Mouse (Mus musculus) forebrain, embryonic 11.5 days (tissue): ENCODE measurements around the gene Tmem131. TPM values are rescaled to one million over a fixed set of nuclear protein-coding genes. Genes with fewer than 3 reads are reported as not detected.

Experiments
- ATAC-seq: fragments of 200-750 bp; cut with Nextera tagmentation; replicated peaks from 2 replicates; pipeline ENCODE4 v1.8.0; 2017; ENCODE audit warnings: moderate TSS enrichment; ENCODE audit not compliant: low FRiP score
- DNase-seq: peaks from one replicate; pipeline ENCODE4 v3.0.0-alpha.2; 2017; ENCODE audit warnings: low spot score
- H3K27ac ChIP-seq: fragments of 300-500 bp; sonication (generic); 2 replicates; pipeline ENCODE4 v1.5.1; 2014; ENCODE audit warnings: low read depth, low read length
- H3K27me3 ChIP-seq: fragments of 300-500 bp; sonication (generic); 2 replicates; pipeline ENCODE4 v1.6.1; 2014; ENCODE audit warnings: mild to moderate bottlenecking, low read length, mixed read lengths; ENCODE audit not compliant: control insufficient read depth, insufficient read depth
- H3K36me3 ChIP-seq: fragments of 300-500 bp; sonication (generic); 2 replicates; pipeline ENCODE4 v1.6.1; 2014; ENCODE audit warnings: mild to moderate bottlenecking, low read length, moderate library complexity, mixed read lengths; ENCODE audit not compliant: control insufficient read depth, insufficient read depth
- H3K4me1 ChIP-seq: fragments of 300-500 bp; sonication (generic); replicated peaks from 2 replicates; pipeline ENCODE4 v1.6.1; 2014; ENCODE audit warnings: low read length, mixed read lengths; ENCODE audit not compliant: control insufficient read depth, insufficient read depth
- H3K4me2 ChIP-seq: fragments of 300-500 bp; sonication (generic); 2 replicates; pipeline ENCODE4 v1.6.1; 2014; ENCODE audit warnings: low read depth, mild to moderate bottlenecking, low read length, moderate library complexity, mixed read lengths; ENCODE audit not compliant: severe bottlenecking
- H3K4me3 ChIP-seq: fragments of 300-500 bp; sonication (generic); 2 replicates; pipeline ENCODE4 v1.5.1; 2014; ENCODE audit warnings: low read depth, low read length
- H3K9ac ChIP-seq: fragments of 300-500 bp; sonication (generic); 2 replicates; pipeline ENCODE4 v1.6.1; 2014; ENCODE audit warnings: low read length
- H3K9me3 ChIP-seq: fragments of 300-500 bp; sonication (generic); 2 replicates; pipeline ENCODE4 v1.6.1; 2016; ENCODE audit warnings: low read length, mixed read lengths; ENCODE audit not compliant: control insufficient read depth
- WGBS: fragments of 180-500 bp; shearing (Covaris S2); extraction: QIAGEN DNeasy Blood & Tissue Kit; methylation state at CpG from one replicate; pipeline ENCODE4 v1.1.7; 2014; 5-methylcytosine and 5-hydroxymethylcytosine counted together
- polyA plus RNA-seq: library from polyadenylated mRNA; unstranded; fragments of >200 nt; fragmentation: Nextera tagmentation; extraction: Ambion mirVana; gene quantifications from 2 replicates; pipeline ENCODE4 v1.2.1, GENCODE M21; 2014

Gene Tmem131
- polyA plus RNA-seq, 1 experiment from 2014 or later: 23.3 TPM

DNA sequence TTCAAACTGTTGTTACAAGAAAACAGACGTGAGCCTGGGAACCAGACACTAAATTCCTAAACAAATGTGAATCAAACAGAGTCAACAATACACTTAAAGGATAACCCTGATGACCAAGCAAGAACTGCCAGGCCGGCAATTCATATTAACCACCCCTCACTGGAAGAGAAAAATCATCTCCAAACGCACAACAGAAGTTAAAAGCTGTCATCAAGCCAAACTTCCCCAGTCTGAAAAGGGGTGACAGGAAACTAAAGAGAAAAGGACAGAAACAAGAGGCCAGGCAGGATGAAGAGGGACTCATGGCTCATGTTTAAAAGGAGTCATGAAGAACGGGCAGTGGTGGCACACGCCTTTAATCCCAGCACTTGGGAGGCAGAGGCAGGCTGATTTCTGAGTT is 17.7 kb downstream of the Tmem131 start:
- no peak overlapping the region for H3K9ac ChIP-seq
- no peak overlapping the region for H3K4me3 ChIP-seq
- no peak for ATAC-seq
- H3K4me2 ChIP-seq: no peak overlapping the region
- no peak overlapping the region for H3K27ac ChIP-seq
- WGBS: 83% methylated on average over 5 of the region's 5 CpGs
- H3K27me3 ChIP-seq: no peaks in the 10 kb centered on the region
- no peaks in the 10 kb centered on the region for H3K36me3 ChIP-seq
- no peaks in the 10 kb centered on the region for H3K9me3 ChIP-seq
- H3K4me1 ChIP-seq: 0 out of 2 replicates have a peak, but pooled peaks cover 3% of the 10 kb centered on the region
- no peak for DNase-seq

DNA sequence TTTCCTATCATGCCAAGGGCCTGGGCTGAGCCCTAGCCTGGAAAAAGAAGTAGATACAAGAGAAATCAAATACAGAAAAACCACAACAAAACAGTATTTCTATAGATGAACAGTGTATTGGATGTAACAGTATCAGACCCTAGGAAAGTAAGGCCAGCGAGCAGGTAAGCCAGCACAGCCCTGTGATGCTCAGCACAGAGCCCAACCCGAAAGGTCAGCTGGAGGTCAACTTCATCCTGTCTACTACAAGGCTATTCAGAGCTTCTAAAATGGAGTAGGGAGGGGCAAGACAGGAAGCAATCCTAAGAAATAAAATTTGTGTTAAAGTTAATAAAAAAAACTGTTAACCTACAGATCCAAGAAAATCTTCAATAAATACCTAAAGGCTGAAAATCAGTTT is 18.6 kb downstream of the Tmem131 start:
- no peaks in the 10 kb centered on the region for H3K27me3 ChIP-seq
- no peaks in the 10 kb centered on the region for H3K36me3 ChIP-seq
- DNase-seq: no peak
- H3K9me3 ChIP-seq: no peaks in the 10 kb centered on the region
- ATAC-seq: no peak
- H3K4me2 ChIP-seq: no peak overlapping the region
- H3K4me1 ChIP-seq: 0 out of 2 replicates have a peak, but pooled peaks cover 3% of the 10 kb centered on the region
- H3K9ac ChIP-seq: no peak overlapping the region
- H3K4me3 ChIP-seq: no peak overlapping the region
- WGBS: 84% methylated on average over 2 of the region's 2 CpGs
- no peak overlapping the region for H3K27ac ChIP-seq

DNA sequence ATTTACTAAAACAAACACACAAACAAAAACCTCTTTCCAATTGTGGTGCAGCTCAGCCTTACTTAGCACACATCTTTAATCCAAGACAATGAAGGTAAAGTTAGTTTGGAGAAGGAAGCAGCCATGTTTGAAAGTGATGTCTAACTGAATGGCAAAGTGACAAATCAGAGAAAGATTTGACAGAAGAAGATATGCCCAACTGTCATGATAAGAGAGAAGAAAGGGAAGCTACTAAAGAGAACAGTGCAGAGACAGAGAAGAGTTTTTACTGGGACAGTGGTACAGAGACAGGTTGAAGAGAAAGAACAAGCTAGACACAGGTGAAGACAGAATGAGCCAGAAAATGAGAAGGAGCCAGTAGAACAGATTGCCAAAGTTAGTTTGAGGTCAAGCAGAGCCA is 19.6 kb downstream of the Tmem131 start:
- no peak overlapping the region for H3K9ac ChIP-seq
- DNase-seq (no peak), ATAC-seq (no peak)
- H3K27ac ChIP-seq: no peak overlapping the region
- no peak overlapping the region for H3K4me3 ChIP-seq
- H3K27me3 ChIP-seq: no peaks in the 10 kb centered on the region
- H3K36me3 ChIP-seq: no peaks in the 10 kb centered on the region
- no peaks in the 10 kb centered on the region for H3K9me3 ChIP-seq
- no peak overlapping the region for H3K4me2 ChIP-seq
- 0 out of 2 replicates have a peak, but pooled peaks cover 3% of the 10 kb centered on the region for H3K4me1 ChIP-seq

DNA sequence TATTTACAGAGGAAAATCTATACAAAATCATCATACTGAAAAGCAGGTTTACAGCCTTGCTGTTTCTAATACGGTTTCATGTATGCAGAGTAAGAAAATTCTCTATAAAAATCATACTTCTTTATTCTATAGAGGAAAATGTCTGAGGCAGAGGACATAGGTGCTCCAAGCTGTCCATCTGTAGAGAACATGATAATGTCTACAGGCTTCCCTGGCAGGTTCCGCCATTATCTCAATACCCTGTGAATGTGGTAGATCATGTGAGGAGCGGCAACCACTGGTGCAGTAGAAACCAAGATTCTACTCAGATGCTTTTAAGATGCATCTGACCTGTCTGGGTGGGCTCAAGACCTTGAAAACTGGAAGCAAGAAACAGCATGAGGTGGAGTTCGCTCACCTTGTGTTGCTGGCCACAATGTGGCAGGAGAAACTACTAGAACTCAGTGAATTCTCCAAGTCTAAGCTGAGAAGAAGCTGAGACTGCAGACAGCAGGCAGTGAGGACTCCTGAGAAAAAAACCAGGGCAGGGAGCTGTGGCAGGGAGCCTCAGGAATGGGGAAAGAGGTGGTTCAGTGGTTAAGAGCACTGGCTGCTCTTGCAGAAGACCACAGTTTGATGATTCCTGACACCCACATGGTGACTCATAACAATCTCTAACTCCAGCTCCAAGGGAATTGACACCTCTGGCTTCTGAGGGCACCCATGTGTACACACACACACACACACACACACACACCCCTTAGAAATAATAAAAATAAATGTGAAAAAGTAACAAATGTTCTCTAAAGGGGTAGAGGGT is 20.6 kb downstream of the Tmem131 start:
- ATAC-seq (no peak), DNase-seq (no peak)
- Histone ChIP-seq H3K27ac (no peak overlapping the region), H3K36me3 (no peaks in the 10 kb centered on the region), H3K9me3 (no peaks in the 10 kb centered on the region), H3K4me3 (no peak overlapping the region), H3K9ac (no peak overlapping the region), H3K4me2 (no peak overlapping the region), H3K4me1 (0 out of 2 replicates have a peak, but pooled peaks cover 3% of the 10 kb centered on the region), H3K27me3 (no peaks in the 10 kb centered on the region)
- 91% methylated on average over 4 of the region's 4 CpGs for WGBS

DNA sequence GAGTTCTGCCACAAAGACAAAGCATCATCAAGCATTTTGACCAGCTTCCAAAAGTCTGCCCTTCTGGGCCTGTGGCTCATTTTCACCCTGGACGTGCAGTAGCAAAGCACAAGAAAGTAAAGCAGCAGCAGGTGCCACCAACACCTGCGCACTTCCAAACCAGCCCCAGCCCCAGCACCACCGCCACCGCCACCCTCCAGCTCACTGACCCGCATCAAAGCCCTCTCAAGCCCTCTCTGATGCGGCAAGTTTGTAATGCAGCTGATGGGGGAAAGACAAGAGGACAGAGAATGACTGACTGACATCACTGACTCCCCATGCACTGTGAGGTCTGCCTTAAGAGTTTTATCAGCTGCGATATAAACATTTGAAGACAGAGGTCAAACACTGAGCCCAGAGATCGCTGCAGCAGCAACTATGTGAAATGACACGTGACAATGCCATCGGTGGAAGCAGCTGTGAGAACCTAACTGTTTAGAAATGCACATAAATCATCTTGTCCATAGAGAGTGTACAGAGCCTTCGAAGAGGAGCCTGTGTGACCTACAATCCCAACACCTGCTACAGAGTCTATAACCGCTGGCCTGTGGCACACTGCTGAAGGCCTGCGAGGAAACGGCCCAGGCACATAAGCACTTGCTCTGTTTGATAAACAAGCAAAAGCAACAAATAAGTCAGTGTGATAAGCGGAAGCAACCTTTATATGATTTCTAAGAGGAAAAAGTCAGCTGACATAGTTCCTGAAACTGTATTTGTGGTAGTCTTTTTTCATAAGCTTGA is 21.7 kb downstream of the Tmem131 start:
- Histone ChIP-seq H3K27me3 (no peaks in the 10 kb centered on the region), H3K4me3 (no peak overlapping the region), H3K9me3 (no peaks in the 10 kb centered on the region), H3K4me1 (0 out of 2 replicates have a peak, but pooled peaks cover 3% of the 10 kb centered on the region), H3K9ac (no peak overlapping the region), H3K36me3 (no peaks in the 10 kb centered on the region), H3K27ac (no peak overlapping the region), H3K4me2 (no peak overlapping the region)
- WGBS: 70% methylated on average over 15 of the region's 15 CpGs
- DNase-seq: no peak
- no peak for ATAC-seq

DNA sequence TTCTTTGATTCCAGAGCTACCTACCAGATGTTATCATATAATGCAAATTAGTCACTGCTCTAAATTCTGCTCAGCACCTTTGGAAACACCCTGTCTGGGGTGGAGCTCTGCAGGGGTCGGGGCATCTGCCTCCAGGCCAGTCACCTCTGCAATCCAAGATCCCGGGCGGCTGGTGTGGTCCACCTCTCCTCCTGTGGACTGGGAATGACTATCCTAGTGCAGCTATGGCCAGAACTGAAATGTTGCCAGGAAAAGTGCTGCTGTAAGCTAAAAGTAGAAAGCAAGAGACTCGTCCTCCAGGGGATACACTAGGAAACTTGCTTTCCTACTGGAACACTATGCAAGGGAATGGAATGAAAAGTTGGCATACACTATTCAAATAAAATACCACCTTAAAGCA is 22.7 kb downstream of the Tmem131 start:
- H3K4me1 ChIP-seq: 0 out of 2 replicates have a peak, but pooled peaks cover 3% of the 10 kb centered on the region
- H3K4me3 ChIP-seq: no peak overlapping the region
- ATAC-seq (no peak), DNase-seq (no peak)
- H3K9ac ChIP-seq: no peak overlapping the region
- H3K36me3 ChIP-seq: no peaks in the 10 kb centered on the region
- no peaks in the 10 kb centered on the region for H3K27me3 ChIP-seq
- 81% methylated on average over 4 of the region's 4 CpGs for WGBS
- H3K4me2 ChIP-seq: no peak overlapping the region
- H3K9me3 ChIP-seq: no peaks in the 10 kb centered on the region
- H3K27ac ChIP-seq: no peak overlapping the region; the same call in 1 of the 2 replicates

DNA sequence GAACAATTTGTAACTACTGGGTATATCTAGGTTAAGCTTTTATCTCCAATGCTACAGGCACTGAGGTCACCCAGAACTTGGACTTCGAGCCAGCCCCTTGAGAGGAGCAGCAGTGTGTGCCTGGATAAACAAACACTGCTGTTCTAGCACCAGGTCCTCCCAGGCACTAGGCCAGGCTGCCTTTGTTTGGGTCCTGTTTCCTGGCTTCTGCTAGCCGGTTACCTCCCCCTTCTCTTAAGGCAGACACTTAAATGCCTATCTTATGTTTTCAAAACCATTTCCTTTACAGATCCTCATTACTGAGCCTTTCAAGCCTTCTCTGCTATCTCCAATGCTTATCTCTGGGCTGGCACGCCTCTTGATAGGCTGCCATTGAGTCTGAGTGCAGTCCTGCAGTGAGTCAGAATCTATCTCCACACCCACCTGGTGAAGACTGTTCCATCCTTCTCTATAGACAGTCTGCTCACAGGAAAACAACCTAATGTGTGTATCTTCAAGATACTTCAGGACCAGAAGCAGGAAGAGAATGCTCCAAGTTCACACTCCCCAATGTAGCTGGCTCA is 23.2 kb downstream of the Tmem131 start:
- no peak for ATAC-seq
- Histone ChIP-seq H3K9ac (no peak overlapping the region), H3K4me2 (no peak overlapping the region), H3K9me3 (no peaks in the 10 kb centered on the region), H3K36me3 (no peaks in the 10 kb centered on the region), H3K27me3 (no peaks in the 10 kb centered on the region), H3K4me1 (0 out of 2 replicates have a peak, but pooled peaks cover 3% of the 10 kb centered on the region), H3K27ac (peak overlapping the region; percentile 5; the same call in 1 of the 2 replicates), H3K4me3 (no peak overlapping the region)
- 71% methylated on average over 3 of the region's 3 CpGs for WGBS
- no peak for DNase-seq

DNA sequence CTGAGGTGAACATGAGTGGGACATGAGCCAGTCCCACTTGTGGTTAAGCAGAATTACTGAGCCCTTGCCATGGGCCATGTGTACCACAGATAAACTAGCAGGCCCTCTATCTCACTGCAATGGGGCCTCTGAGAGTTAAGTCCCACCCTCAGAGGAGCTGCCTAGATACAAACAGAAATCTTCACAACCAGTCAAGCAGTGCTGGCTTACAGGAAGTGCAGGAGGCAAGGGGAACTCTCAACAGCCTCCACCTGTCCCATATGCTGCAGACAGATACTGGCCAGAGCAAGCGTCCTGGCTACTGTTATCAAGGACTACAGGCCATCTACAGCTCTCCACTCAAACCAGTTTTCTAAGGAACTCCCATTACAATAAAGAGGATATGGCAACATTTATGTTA is 23.7 kb downstream of the Tmem131 start:
- DNase-seq (no peak), ATAC-seq (no peak)
- H3K4me2 ChIP-seq: no peak overlapping the region
- no peak overlapping the region for H3K4me3 ChIP-seq
- H3K9me3 ChIP-seq: no peaks in the 10 kb centered on the region
- H3K36me3 ChIP-seq: no peaks in the 10 kb centered on the region
- H3K27me3 ChIP-seq: no peaks in the 10 kb centered on the region
- H3K9ac ChIP-seq: no peak overlapping the region
- H3K4me1 ChIP-seq: 0 out of 2 replicates have a peak, but pooled peaks cover 3% of the 10 kb centered on the region
- no peak overlapping the region for H3K27ac ChIP-seq
- WGBS: 86% methylated on average over 1 of the region's 1 CpGs
